Mouse (Mus musculus) testis, postnatal 14 days (tissue): Measurements from ENCODE around the gene Gpr19.

Experiments used
- DNase-seq: peaks from one replicate; pipeline ENCODE4 v3.0.0; 2021; ENCODE audit warnings: low spot score

The Gpr19 gene

GRCm38 (mm10) chr6:134898095-134898965 lies at the start of gene Gpr19:
Gene Gpr19 (minus strand): TSS chr6:134898578.
- DNase-seq, result peak; percentile 90

GRCm38 (mm10) chr6:134947311-134948087 lies 49.1 kb upstream of the Gpr19 start:
- peak; percentile 33 for DNase-seq

GRCm38 (mm10) chr6:134946858-134947257 lies 48.5 kb upstream of the Gpr19 start:
- no peak for DNase-seq

GRCm38 (mm10) chr6:134946054-134946453 lies 47.7 kb upstream of the Gpr19 start:
- DNase-seq, result no peak

GRCm38 (mm10) chr6:134943759-134944407 lies 45.5 kb upstream of the Gpr19 start:
- no peak for DNase-seq

GRCm38 (mm10) chr6:134939781-134940180 lies 41.4 kb upstream of the Gpr19 start:
- no peak for DNase-seq

GRCm38 (mm10) chr6:134934305-134934704 lies 35.9 kb upstream of the Gpr19 start:
- no peak for DNase-seq

- no peak for DNase-seq
Observed at GRCm38 (mm10) chr6:134933207-134933558, 34.8 kb upstream of the Gpr19 start.

- DNase-seq, result no peak
Observed at GRCm38 (mm10) chr6:134932486-134933206, 34.3 kb upstream of the Gpr19 start.

- DNase-seq, result no peak
Observed at GRCm38 (mm10) chr6:134931146-134931545, 32.8 kb upstream of the Gpr19 start.

- DNase-seq, result no peak
Observed at GRCm38 (mm10) chr6:134930383-134930782, 32.0 kb upstream of the Gpr19 start.

- no peak for DNase-seq
Observed at GRCm38 (mm10) chr6:134929926-134930325, 31.5 kb upstream of the Gpr19 start.

GRCm38 (mm10) chr6:134928889-134929310 lies 30.5 kb upstream of the Gpr19 start:
- no peak for DNase-seq

GRCm38 (mm10) chr6:134928096-134928888 lies 29.9 kb upstream of the Gpr19 start:
- peak; percentile 84 for DNase-seq

GRCm38 (mm10) chr6:134927595-134928095 lies 29.3 kb upstream of the Gpr19 start:
- no peak for DNase-seq

GRCm38 (mm10) chr6:134926803-134927594 lies 28.6 kb upstream of the Gpr19 start:
- no peak for DNase-seq

GRCm38 (mm10) chr6:134926338-134926705 lies 27.9 kb upstream of the Gpr19 start:
- DNase-seq, result no peak

- DNase-seq, result no peak
Observed at GRCm38 (mm10) chr6:134925673-134926337, 27.4 kb upstream of the Gpr19 start.

GRCm38 (mm10) chr6:134924262-134924661 lies 25.9 kb upstream of the Gpr19 start:
- DNase-seq, result no peak

GRCm38 (mm10) chr6:134923670-134924069 lies 25.3 kb upstream of the Gpr19 start:
- DNase-seq, result no peak
